ENCODE assay signal across 15 mouse cellular contexts in genomic region chr5:65748880-65749279, GRCm38 (mm10).
"Had no signal": no experiment of that assay in that cellular context is flagged by ENCODE, and none has a peak within 500 bp of the region (broad histone marks: within the 10 kb centered on the region; RNA-seq: fewer than 3 reads in every experiment).

No protein-coding gene starts in this region.

- H3K9me3 ChIP-seq: midbrain, embryonic 13.5 days; midbrain, embryonic 15.5 days; neural tube, embryonic 12.5 days; stomach, embryonic 15.5 days had no signal

- H3K4me2 ChIP-seq: lung, embryonic 14.5 days; midbrain, embryonic 11.5 days; midbrain, embryonic 13.5 days; midbrain, embryonic 15.5 days; neural tube, embryonic 12.5 days; stomach, embryonic 15.5 days had no signal

- DNase-seq: lung, embryonic 14.5 days; lung, postnatal 10 days; lung, postnatal 4 days; right cerebral cortex, postnatal 25 days; right cerebral cortex, postnatal 4 days; spleen, adult 18-20 months; thymus, adult 2 months; thymus, postnatal 25 days; thymus, postnatal 4 days had no signal

- H3K27ac ChIP-seq: midbrain, embryonic 13.5 days; midbrain, embryonic 15.5 days; neural tube, embryonic 12.5 days; stomach, embryonic 15.5 days; stomach, postnatal 0 days had no signal

- H3K4me1 ChIP-seq: midbrain, embryonic 13.5 days; midbrain, embryonic 15.5 days; neural tube, embryonic 12.5 days; stomach, embryonic 15.5 days had no signal

- H3K27me3 ChIP-seq: midbrain, embryonic 13.5 days; midbrain, embryonic 15.5 days; neural tube, embryonic 12.5 days; stomach, embryonic 15.5 days had no signal

- H3K36me3 ChIP-seq: midbrain, embryonic 13.5 days; midbrain, embryonic 15.5 days; neural tube, embryonic 12.5 days; stomach, embryonic 15.5 days had no signal

- H3K9ac ChIP-seq: lung, embryonic 14.5 days; midbrain, embryonic 13.5 days; midbrain, embryonic 15.5 days; neural tube, embryonic 12.5 days; stomach, embryonic 15.5 days had no signal

- ATAC-seq: midbrain, embryonic 13.5 days; midbrain, embryonic 15.5 days had no signal

- H3K4me3 ChIP-seq: midbrain, embryonic 13.5 days; midbrain, embryonic 15.5 days; neural tube, embryonic 12.5 days; stomach, embryonic 15.5 days had no signal
